Mouse (Mus musculus): ENCODE data around the gene Kcnn4.

The Kcnn4 gene

DNA sequence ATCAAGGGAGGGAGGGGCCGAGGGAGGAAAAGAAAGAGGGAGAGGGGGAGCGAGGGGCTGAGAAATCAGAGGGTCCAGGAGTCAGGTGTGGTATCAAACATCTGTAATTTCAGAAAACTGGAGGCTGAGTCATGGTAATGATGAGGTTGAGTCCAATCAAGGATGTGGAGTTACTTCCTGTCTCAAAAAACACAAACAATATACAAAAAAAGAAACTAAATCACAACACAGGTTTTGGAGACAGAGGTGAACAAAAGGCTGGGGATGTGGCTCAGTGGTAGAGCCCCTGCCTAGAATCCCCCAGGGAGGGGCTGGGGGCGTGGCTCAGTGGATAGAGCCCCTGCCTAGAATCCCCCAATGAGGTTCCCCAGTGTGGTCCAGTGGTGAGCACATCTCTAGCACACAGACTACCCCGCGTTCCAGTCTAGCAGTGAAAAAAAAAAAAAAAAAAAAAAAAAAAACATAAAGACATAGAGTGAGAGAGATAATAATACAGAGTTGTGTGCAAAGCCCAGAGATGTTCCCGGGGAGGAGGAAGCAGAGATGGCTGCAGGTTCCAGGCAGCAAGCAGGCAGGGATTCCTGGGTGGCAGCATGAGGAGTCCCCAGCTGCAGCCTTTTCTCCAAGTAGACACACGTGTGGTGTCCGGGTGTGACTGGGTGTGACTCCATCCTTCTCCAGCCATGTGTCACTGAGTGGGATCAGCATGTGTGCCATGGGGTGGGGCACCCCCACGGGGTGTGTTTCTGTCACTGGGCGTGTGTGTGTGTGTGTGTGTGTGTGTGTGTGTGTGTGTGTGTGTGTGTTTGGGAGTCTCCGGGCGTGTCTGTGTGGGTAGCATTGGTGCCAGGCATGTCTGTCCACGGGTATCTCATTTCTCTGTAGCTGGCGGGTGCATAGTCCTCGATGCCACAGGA, 3.1 kb upstream of the Kcnn4 start:
- no peak for DNase-seq (ENCODE audit: low spot score in 2 of 2)

GRCm38 (mm10) chr7:24368226-24368625, 1.8 kb upstream of the Kcnn4 start:
- DNase-seq (ENCODE audit: low spot score in 2 of 2): no peak

DNA sequence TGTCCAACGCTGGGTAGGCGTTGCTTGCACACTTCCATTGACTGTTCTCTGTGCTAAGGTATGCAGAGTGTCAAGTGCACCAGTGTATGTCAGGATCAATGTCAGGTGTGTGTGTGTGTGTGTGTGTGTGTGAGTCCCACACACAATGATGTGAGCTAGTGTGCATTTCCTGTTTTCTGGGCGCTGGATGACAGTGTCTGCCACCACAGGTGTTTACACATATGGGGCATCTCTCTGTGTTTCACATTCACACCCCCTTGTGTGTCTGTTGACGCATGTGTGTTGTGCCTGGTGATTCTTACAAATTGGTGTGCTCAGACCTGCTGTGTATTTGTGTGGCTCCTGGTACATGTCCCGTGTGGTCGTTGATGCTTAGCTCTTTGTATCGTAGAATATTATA, 1.1 kb upstream of the Kcnn4 start:
- no peak for DNase-seq (ENCODE audit: low spot score in 2 of 2)

GRCm38 (mm10) chr7:24371012-24371808, 1.1 kb downstream of the Kcnn4 start:
- DNase-seq (ENCODE audit: low spot score in 2 of 2): no peak

DNA sequence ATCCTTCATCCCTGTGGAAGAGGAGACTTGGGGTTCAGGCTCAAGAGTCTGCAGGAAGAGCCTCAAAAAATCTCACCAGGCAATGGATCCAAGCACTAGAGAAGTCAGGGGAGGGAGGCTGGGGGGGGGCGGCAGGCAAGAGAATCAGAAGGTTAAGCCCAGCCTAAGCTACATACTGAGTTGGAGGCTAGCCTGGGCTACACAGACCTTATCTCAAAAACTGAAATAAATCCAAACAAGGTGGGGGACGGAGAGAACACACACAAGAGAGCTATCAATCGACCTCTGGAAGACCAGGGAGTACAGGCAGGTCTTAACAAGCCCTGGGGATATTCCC, 1.7 kb downstream of the Kcnn4 start:
- no peak for DNase-seq (ENCODE audit: low spot score in 2 of 2)

DNA sequence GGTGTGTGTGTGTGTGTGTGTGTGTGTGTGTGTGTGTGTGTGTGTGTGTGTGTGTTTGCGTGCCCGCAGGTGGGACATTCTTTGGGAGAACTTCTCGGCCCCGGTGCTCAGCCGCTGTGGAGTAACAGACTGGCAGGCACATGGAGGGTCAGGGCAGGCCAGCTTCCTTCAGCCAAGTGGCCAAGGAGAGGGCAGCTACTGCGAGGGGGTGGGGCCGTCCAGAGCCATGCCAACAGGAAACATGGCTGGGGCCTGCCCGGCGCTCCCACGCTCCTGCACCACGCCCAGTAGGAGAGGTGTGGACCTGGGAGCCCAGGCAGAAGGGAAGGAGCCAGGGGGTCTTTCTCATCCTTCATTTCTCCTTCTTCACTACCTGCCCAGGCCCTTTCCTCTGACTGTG, 2.2 kb downstream of the Kcnn4 start:
- DNase-seq (ENCODE audit: low spot score in 2 of 2): no peak

- no peak for DNase-seq (ENCODE audit: low spot score in 2 of 2)
Measured at GRCm38 (mm10) chr7:24372786-24373185, 2.7 kb downstream of the Kcnn4 start.

- peak in 1 of 2 experiments; percentile 63 for DNase-seq (ENCODE audit: low spot score in 2 of 2)
Measured at GRCm38 (mm10) chr7:24373538-24374379, 3.7 kb downstream of the Kcnn4 start.

GRCm38 (mm10) chr7:24376456-24376855, 6.4 kb downstream of the Kcnn4 start:
- DNase-seq (ENCODE audit: low spot score in 2 of 2): no peak

- no peak for DNase-seq (ENCODE audit: low spot score in 2 of 2)
Measured at GRCm38 (mm10) chr7:24377091-24377865, 7.2 kb downstream of the Kcnn4 start.

DNA sequence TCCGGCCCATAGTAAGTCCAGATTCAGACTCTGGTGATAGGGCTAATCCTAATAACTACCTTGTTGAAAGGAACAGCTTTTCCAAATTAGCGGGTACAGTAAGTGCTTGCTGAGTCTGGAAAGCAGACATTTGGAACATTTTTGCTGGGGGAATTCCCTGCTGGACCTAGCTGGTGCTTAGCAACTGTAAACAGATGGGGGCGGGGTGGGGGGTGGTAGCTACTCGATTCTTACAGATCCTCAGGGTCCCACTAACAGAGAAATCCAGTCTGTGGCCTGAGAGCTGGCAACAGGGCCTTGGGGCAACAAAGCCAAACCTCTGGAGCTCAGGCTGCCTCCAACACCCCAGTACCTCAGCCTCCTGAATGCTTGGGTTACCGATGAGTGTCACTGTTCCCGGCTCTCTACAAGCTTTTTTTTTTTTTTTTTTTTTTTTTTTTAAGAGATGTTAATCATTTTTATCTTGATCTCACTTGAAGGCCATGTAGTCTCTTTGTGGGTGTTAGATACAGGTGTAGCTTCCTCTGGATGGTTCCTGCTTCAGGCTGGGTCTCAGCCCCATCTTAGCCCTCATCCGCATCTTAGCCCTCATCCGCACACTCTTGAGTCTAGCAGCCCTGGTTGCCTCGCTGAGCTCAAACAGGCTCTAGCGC, 8.1 kb downstream of the Kcnn4 start:
- DNase-seq (ENCODE audit: low spot score in 2 of 2): no peak

- DNase-seq (ENCODE audit: low spot score in 2 of 2): peak in 1 of 2 experiments; percentile 37
Measured at GRCm38 (mm10) chr7:24379934-24380333, 9.9 kb downstream of the Kcnn4 start.

GRCm38 (mm10) chr7:24380370-24380769, 10.3 kb downstream of the Kcnn4 start:
- no peak for DNase-seq (ENCODE audit: low spot score in 2 of 2)

DNA sequence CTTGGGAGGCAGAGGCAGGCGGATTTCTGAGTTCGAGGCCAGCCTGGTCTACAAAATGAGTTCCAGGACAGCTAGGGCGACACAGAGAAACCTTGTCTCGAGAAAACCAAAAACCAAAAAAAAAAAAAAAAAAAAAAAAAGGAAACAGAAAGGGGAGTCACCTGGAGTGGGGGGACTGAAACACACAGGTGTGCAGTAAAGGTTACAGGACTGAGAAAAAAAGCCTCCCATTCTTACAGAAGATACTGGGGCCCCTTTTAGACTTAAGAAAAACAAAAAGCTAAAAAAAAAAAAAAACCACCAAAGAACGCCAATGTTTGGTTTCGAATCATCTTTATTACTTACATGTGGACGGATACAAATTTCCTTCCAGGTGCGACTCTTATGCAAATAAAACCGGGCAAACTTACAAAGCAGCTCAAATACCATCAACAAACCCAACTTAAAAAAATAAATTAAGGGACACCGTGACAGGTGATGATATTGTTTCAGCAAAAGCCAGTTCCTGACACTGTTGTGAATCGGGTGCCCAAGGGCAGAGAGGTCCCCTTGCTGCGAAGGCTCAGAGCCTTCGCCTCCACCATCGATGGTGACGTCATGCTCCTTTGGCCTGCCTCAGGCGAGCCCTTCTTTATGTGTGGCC, 12.8 kb downstream of the Kcnn4 start:
- no peak for DNase-seq (ENCODE audit: low spot score in 2 of 2)

GRCm38 (mm10) chr7:24384070-24384469, 14.0 kb downstream of the Kcnn4 start:
- no peak for DNase-seq (ENCODE audit: low spot score in 2 of 2)

DNA sequence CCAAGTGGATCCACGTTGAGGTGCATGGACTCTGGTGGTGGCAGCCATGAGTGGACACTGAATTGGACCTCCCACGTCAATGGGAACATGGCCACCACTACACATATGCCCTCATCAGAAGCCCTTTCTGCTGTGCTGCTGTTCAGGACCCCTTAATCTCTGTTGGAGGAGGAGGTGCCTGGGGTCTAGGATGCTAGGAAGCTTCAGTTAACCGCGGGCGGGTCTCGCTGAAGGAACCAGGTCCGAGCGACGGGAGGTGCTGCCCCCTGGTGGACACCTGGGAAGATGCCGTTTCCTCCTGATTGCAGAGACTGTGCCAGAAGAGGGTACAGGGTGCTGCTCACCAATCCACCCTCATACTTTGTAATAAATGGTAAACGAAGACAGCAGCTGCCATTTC, 14.8 kb downstream of the Kcnn4 start:
- peak; percentile 60 to 77 for DNase-seq (ENCODE audit: low spot score in 2 of 2)

- peak in 1 of 2 experiments; percentile 26 for DNase-seq (ENCODE audit: low spot score in 2 of 2)
Measured at GRCm38 (mm10) chr7:24387059-24387556, 17.0 kb downstream of the Kcnn4 start.

DNA sequence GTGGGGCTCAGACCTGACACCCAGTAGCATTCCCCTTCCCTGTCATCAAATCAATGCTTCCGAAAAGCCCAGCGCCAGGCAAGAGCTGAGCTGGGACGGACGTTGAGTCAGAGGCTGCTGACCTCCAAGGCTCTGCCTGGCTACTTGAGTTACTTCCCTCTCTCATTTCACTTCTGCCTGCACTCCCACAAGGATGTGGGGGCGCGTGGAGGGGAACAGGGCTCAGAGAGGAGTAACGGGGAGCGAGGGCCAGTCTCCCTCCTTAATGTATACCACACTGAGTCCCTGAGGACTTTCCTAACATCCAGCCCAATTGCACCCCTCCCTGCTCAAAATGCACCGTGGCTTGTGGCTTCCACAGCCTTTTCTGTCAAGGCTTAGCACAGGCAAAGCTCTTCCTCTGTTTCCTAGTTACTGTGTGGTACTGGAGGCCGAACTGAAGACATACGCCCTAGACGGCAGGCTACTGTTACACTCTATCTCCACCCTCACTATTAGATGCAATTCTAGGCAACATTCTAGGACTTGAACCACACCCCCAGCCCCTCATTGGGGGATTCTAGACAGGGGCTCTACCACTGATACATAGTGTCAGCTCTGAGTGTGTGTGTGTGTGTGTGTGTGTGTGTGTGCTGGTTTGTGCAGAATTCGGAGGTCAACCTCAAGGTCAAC, 19.6 kb downstream of the Kcnn4 start:
- no peak for DNase-seq (ENCODE audit: low spot score in 2 of 2)

GRCm38 (mm10) chr7:24390512-24390911, 20.4 kb downstream of the Kcnn4 start:
- DNase-seq (ENCODE audit: low spot score in 2 of 2): no peak
